Mouse (Mus musculus): ENCODE measurements around the gene Myadml2. TPM values are rescaled to one million over a fixed set of nuclear protein-coding genes. Genes with fewer than 3 reads are reported as not detected.
A peak's percentile ranks its signal among the peaks of the same experiment; 100 is the strongest.

The Myadml2 gene
- polyA plus RNA-seq, 1 experiment, result 0.83 TPM

DNA sequence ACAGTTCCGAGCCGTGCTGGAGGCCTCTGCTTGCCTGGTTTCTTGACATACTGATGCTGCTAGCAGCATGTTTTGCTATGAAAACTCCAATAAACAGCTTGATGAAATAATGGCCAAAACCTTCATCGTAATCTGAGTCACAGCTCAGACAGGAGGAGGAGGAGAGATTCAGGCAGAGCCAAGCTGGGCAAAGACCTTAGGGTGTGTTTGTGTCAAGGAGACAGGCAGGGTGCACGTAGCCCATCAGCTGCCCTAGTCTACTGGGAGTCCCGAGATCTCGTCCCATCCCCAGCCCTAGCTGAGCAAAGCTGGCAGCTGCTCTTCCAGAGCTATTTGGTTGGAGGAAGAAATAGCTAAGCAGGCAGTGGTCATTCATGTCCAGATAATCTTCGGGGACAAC is 42.3 kb downstream of the Myadml2 start:
- H3K27ac ChIP-seq (ENCODE audit: insufficient read depth, low read length), result no peak overlapping the region
- DNase-seq (ENCODE audit: low read depth in 1 of 2, low spot score in 2 of 2), result no peak
- H3K36me3 ChIP-seq (ENCODE audit: control insufficient read depth, insufficient read depth, low read length), result peaks cover 13% of the 10 kb centered on the region
- WGBS, result 91% methylated on average over 7 of the region's 7 CpGs
- H3K4me1 ChIP-seq (ENCODE audit: control insufficient read depth, insufficient read depth, insufficient read length), result no peaks in the 10 kb centered on the region
- no peak overlapping the region for H3K4me3 ChIP-seq (ENCODE audit: extremely low read depth, insufficient read depth, insufficient read length)
- no peaks in the 10 kb centered on the region for H3K27me3 ChIP-seq (ENCODE audit: control insufficient read depth, insufficient read depth, low read length)
- TF ChIP-seq POLR2A (IDR thresholded peaks at IDR 0.05; ENCODE audit: low read depth, low read length) (no peak), CTCF (IDR thresholded peaks at IDR 0.05; ENCODE audit: extremely low read depth, insufficient read depth, insufficient read length, insufficient replicate concordance) (no peak)

DNA sequence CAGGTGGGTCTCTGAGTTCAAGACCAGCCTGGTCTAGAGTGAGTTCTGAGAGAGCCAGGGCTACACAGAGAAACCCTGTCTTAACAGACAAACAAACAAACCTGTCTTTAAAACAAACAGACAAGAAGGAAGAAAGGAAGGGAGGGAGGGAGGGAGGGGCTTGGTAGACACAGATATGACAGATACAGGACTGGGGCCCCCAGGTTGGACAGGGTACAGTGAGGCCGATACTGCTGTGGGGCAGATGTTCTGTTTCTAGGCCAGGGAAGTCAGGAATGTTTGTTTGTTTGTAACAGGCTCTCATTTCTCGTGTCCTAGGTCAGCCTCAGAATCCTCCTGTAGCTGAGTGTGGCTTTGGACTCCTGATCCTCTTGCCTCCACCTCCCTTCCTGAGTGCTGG is 44.4 kb downstream of the Myadml2 start:
- H3K27me3 ChIP-seq (ENCODE audit: control insufficient read depth, insufficient read depth, low read length), result no peaks in the 10 kb centered on the region
- H3K36me3 ChIP-seq (ENCODE audit: control insufficient read depth, insufficient read depth, low read length), result peaks cover 11% of the 10 kb centered on the region
- H3K4me1 ChIP-seq (ENCODE audit: control insufficient read depth, insufficient read depth, insufficient read length), result peaks cover 8% of the 10 kb centered on the region
- H3K27ac ChIP-seq (ENCODE audit: insufficient read depth, low read length), result no peak overlapping the region
- WGBS, result 89% methylated on average over 2 of the region's 2 CpGs
- TF ChIP-seq POLR2A (IDR thresholded peaks at IDR 0.05; ENCODE audit: low read depth, low read length) (no peak), CTCF (IDR thresholded peaks at IDR 0.05; ENCODE audit: extremely low read depth, insufficient read depth, insufficient read length, insufficient replicate concordance) (no peak)
- no peak for DNase-seq (ENCODE audit: low read depth in 1 of 2, low spot score in 2 of 2)
- H3K4me3 ChIP-seq (ENCODE audit: extremely low read depth, insufficient read depth, insufficient read length), result no peak overlapping the region

DNA sequence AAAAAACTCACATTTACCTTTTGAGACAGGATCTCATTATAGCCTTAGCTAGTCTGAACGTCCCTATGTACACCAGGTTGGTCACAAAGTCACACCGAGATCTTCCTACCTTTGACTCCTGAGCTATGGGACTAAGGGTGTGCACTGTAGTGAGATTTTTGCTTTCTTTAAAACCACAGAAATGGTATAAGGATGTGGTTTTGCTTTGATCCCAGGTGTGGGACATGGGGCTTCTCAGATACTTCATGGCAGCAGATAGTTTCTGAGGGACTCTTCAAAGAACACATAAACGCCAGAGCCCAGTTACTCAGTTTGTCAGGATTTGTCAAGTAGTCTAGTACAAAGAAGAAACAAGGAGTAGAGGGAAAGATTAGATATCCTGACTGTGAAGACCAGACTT is 47.2 kb downstream of the Myadml2 start:
- WGBS, result 25% methylated on average over 3 of the region's 3 CpGs
- DNase-seq (ENCODE audit: low read depth in 1 of 2, low spot score in 2 of 2), result no peak
- H3K36me3 ChIP-seq (ENCODE audit: control insufficient read depth, insufficient read depth, low read length), result peaks cover 17% of the 10 kb centered on the region
- TF ChIP-seq POLR2A (IDR thresholded peaks at IDR 0.05; ENCODE audit: low read depth, low read length) (no peak), CTCF (IDR thresholded peaks at IDR 0.05; ENCODE audit: extremely low read depth, insufficient read depth, insufficient read length, insufficient replicate concordance) (no peak)
- H3K4me3 ChIP-seq (ENCODE audit: extremely low read depth, insufficient read depth, insufficient read length), result no peak overlapping the region
- no peak overlapping the region for H3K27ac ChIP-seq (ENCODE audit: insufficient read depth, low read length)
- peaks cover 17% of the 10 kb centered on the region for H3K4me1 ChIP-seq (ENCODE audit: control insufficient read depth, insufficient read depth, insufficient read length)
- no peaks in the 10 kb centered on the region for H3K27me3 ChIP-seq (ENCODE audit: control insufficient read depth, insufficient read depth, low read length)

DNA sequence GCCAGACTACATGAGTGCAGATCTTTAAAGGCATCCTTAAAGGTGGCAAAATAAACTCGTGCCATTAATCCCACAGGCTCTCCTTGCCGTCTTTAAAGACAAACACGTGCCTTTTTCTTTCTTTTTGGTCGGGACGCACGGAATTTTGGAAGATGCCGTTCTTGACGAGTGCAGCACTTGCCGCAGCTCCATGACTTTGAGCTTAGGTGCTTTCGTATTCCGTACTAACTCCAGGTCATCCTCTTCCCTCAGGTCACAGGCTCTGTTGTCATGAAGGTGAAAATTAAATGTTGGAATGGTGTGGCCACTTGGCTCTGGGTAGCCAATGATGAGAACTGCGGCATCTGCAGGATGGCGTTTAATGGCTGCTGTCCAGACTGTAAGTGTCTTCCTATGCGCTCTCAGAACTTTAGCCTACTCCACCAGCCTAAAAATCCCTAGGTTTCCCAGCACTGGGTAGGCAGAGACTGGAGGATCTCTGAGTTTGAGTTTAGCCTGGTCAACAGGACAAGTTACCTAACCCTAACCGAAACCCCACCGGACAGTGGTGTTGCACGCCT is 48.9 kb downstream of the Myadml2 start:
- 53% methylated on average over 17 of the region's 17 CpGs for whole genome bisulfite sequencing
- Histone ChIP-seq H3K4me3 (ENCODE audit: extremely low read depth, insufficient read depth, insufficient read length) (peak overlapping the region; percentile 84), H3K4me1 (ENCODE audit: control insufficient read depth, insufficient read depth, insufficient read length) (peaks cover 17% of the 10 kb centered on the region), H3K27ac (ENCODE audit: insufficient read depth, low read length) (peak overlapping the region; percentile 84), H3K27me3 (ENCODE audit: control insufficient read depth, insufficient read depth, low read length) (no peaks in the 10 kb centered on the region), H3K36me3 (ENCODE audit: control insufficient read depth, insufficient read depth, low read length) (peaks cover 24% of the 10 kb centered on the region)
- no peak for DNase-seq (ENCODE audit: low read depth in 1 of 2, low spot score in 2 of 2)
- no peak for TF ChIP-seq CTCF (IDR thresholded peaks at IDR 0.05; ENCODE audit: extremely low read depth, insufficient read depth, insufficient read length, insufficient replicate concordance)
- no peak for TF ChIP-seq POLR2A (IDR thresholded peaks at IDR 0.05; ENCODE audit: low read depth, low read length)

DNA sequence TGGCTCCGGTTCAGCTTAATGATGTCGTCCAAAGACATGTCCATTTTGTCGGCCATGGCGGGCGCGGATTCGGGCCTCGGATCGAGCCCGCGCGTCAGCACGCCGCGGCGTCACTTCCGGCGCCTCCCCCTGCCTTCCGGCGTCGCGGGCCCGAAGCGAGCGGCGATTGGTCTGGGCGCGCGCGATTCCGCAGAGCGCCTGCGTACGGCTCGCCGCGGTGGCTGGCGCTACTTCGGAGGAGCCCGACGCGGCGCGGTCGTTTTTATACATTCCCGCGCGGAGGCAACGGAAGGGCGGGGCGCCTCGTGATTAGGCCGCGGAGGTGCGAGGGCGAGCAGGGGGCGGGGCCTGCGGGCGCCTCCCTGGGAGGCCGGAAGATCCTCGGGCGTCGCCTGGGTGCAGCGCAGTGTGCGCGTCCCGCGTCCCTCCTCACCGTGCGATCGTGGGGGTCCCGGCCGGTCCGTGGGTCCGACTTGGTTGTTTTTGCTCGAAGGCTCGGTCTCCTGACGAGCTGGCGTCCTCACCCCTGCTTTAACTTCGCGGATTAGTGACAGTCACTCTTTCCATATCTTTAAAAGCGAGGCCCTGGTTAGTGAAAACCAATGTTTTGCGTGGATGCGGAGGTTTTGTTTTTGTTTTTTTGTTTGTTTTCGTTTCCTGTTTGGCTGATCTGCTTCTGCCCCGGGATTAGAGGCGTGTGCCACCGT is 49.5 kb downstream of the Myadml2 start, which contains the start of the genes Alyref and Anapc11:
TSS of gene Alyref (minus strand) at position 83 of the 707 bp plus-strand sequence.
TSS of gene Anapc11 (plus strand) at position 139 of the 707 bp plus-strand sequence.
- H3K27me3 ChIP-seq (ENCODE audit: control insufficient read depth, insufficient read depth, low read length), result no peaks in the 10 kb centered on the region
- H3K27ac ChIP-seq (ENCODE audit: insufficient read depth, low read length), result peak within 1 kb of the TSS; percentile 84
- peak; percentile 78 for TF ChIP-seq POLR2A (IDR thresholded peaks at IDR 0.05; ENCODE audit: low read depth, low read length)
- no peak for TF ChIP-seq CTCF (IDR thresholded peaks at IDR 0.05; ENCODE audit: extremely low read depth, insufficient read depth, insufficient read length, insufficient replicate concordance)
- H3K4me3 ChIP-seq (ENCODE audit: extremely low read depth, insufficient read depth, insufficient read length), result peak within 1 kb of the TSS; percentile 84
- WGBS, result under 1% methylated on average over 87 of the region's 88 CpGs
- H3K36me3 ChIP-seq (ENCODE audit: control insufficient read depth, insufficient read depth, low read length), result peaks cover 28% of the 10 kb centered on the region
- peaks cover 17% of the 10 kb centered on the region for H3K4me1 ChIP-seq (ENCODE audit: control insufficient read depth, insufficient read depth, insufficient read length)
- DNase-seq (ENCODE audit: low read depth in 1 of 2, low spot score in 2 of 2), result peak; percentile 91 to 93

DNA sequence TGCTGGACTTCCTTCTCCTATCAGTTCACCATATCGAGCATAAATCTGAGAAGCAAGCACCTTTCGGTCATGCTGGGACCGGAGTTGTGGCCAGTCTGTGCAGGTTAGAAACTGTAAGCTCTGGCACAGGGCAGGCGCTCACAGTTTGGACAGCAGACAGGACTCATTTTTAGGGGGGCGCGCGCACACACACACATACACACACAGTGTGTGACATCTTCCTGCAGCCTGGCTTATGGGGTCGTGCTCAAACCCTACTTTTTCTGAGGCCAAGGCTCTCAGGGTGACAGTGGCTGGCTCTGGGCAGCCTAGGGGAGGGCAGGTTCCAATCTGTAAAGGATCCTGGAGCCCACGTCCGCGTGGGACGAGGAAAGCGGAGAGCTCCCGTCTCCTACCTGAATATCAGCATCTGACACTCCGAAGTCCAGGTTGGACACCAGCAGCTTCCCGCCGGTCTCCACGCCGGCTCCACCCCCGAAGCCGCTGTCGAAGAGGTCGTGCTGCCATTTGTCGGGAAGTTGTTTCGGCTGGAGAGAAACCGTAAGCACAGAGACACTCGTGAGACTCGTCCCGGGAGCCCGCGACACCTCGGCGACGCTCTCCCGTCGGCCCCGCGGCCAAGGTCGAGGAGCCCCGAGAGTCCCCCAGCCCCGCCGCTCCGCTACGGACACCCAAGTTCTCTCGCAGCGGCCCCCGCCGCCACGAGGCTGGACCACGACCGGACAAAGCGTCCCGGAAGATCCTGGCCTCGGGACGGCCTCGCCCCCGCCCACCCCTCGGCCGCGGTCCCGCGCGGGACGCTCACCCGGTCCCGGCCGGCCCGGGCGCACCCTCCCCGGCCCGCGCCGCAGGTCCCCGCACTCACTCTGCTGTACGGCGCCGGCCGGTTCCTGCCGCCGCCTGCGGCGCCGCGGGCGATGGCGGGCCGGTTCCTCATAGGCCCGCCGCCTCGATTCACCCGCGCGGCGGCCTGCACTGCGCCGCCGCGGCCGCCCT is 50.4 kb downstream of the Myadml2 start:
- Histone ChIP-seq H3K4me3 (ENCODE audit: extremely low read depth, insufficient read depth, insufficient read length) (peak overlapping the region; percentile 84), H3K36me3 (ENCODE audit: control insufficient read depth, insufficient read depth, low read length) (peaks cover 31% of the 10 kb centered on the region), H3K4me1 (ENCODE audit: control insufficient read depth, insufficient read depth, insufficient read length) (peaks cover 17% of the 10 kb centered on the region), H3K27me3 (ENCODE audit: control insufficient read depth, insufficient read depth, low read length) (no peaks in the 10 kb centered on the region), H3K27ac (ENCODE audit: insufficient read depth, low read length) (peak overlapping the region; percentile 71)
- no peak for DNase-seq (ENCODE audit: low read depth in 1 of 2, low spot score in 2 of 2)
- WGBS, result 4% methylated on average over 97 of the region's 99 CpGs
- TF ChIP-seq CTCF (IDR thresholded peaks at IDR 0.05; ENCODE audit: extremely low read depth, insufficient read depth, insufficient read length, insufficient replicate concordance) (no peak), POLR2A (IDR thresholded peaks at IDR 0.05; ENCODE audit: low read depth, low read length) (no peak)

Other genes starting within 250 kb of the Myadml2 start
- 25.3 and 31.0 TPM in 2 replicates for gene Nploc4, start 210.4 kb downstream of the Myadml2 start, polyA plus RNA-seq (2012; rRNA removed)
- gene Tspan10, start 205.5 kb downstream of the Myadml2 start, polyA plus RNA-seq (2012; rRNA removed), result 7.9 and 9.1 TPM in 2 replicates
- gene Pde6g, start 194.7 kb downstream of the Myadml2 start, polyA plus RNA-seq (2012; rRNA removed), result 0.14 and 0.35 TPM in 2 replicates
- 9.1 and 11.0 TPM in 2 replicates for gene Oxld1, start 190.1 kb downstream of the Myadml2 start, polyA plus RNA-seq (2012; rRNA removed)
- gene Ccdc137, start 190.0 kb downstream of the Myadml2 start, polyA plus RNA-seq (2012; rRNA removed), result 11.2 TPM in 2 replicates
- gene Arl16, start 180.6 kb downstream of the Myadml2 start, polyA plus RNA-seq (2012; rRNA removed), result 13.2 and 14.4 TPM in 2 replicates
- gene Mrpl12, start 163.5 kb downstream of the Myadml2 start, polyA plus RNA-seq (2012; rRNA removed), result 55.1 and 55.7 TPM in 2 replicates
- 36.5 and 48.1 TPM in 2 replicates for gene Slc25a10, start 156.3 kb downstream of the Myadml2 start, polyA plus RNA-seq (2012; rRNA removed)
- gene Gcgr, start 117.5 kb downstream of the Myadml2 start, polyA plus RNA-seq (2012; rRNA removed), result 0.30 and 0.36 TPM in 2 replicates
- gene Mcrip1, start 98.4 kb downstream of the Myadml2 start, polyA plus RNA-seq (2012; rRNA removed), result 79.9 and 99.4 TPM in 2 replicates
- not detected in 2 replicates for gene Ppp1r27, start 97.0 kb downstream of the Myadml2 start, polyA plus RNA-seq (2012; rRNA removed)
- 76.8 and 79.2 TPM in 2 replicates for gene P4hb, start 74.9 kb downstream of the Myadml2 start, polyA plus RNA-seq (2012; rRNA removed)
- gene Arhgdia, start 66.5 kb downstream of the Myadml2 start, polyA plus RNA-seq (2012; rRNA removed), result 620 and 856 TPM in 2 replicates
- gene Alyref, start 49.8 kb downstream of the Myadml2 start, polyA plus RNA-seq (2012; rRNA removed), result 22.1 and 27.2 TPM in 2 replicates
- gene Anapc11, start 49.7 kb downstream of the Myadml2 start, polyA plus RNA-seq (2012; rRNA removed), result 80.1 and 101 TPM in 2 replicates
- 4.4 and 5.5 TPM in 2 replicates for gene Npb, start 39.7 kb downstream of the Myadml2 start, polyA plus RNA-seq (2012; rRNA removed)
- 139 and 165 TPM in 2 replicates for gene Pcyt2, start 30.2 kb downstream of the Myadml2 start, polyA plus RNA-seq (2012; rRNA removed)
- 119 and 139 TPM in 2 replicates for gene Sirt7, start 22.9 kb downstream of the Myadml2 start, polyA plus RNA-seq (2012; rRNA removed)
- gene Mafg, start 14.6 kb downstream of the Myadml2 start, polyA plus RNA-seq (2012; rRNA removed), result 29.9 and 31.3 TPM in 2 replicates
- gene Pycr1, start 4.4 kb downstream of the Myadml2 start, polyA plus RNA-seq (2012; rRNA removed), result 7.5 and 8.7 TPM in 2 replicates
- gene Notum, start 13.0 kb upstream of the Myadml2 start, polyA plus RNA-seq (2012; rRNA removed), result 0.08 and 0.38 TPM in 2 replicates
- 84.5 and 89.1 TPM in 2 replicates for gene Aspscr1, start 24.8 kb upstream of the Myadml2 start, polyA plus RNA-seq (2012; rRNA removed)
- gene Cenpx, start 65.6 kb upstream of the Myadml2 start, polyA plus RNA-seq (2012; rRNA removed), result 44.1 and 52.2 TPM in 2 replicates
- 33.5 and 34.9 TPM in 2 replicates for gene Lrrc45, start 65.8 kb upstream of the Myadml2 start, polyA plus RNA-seq (2012; rRNA removed)
- 3.0 and 4.9 TPM in 2 replicates for gene Rac3, start 73.3 kb upstream of the Myadml2 start, polyA plus RNA-seq (2012; rRNA removed)
- 39.1 and 49.3 TPM in 2 replicates for gene Dcxr, start 79.1 kb upstream of the Myadml2 start, polyA plus RNA-seq (2012; rRNA removed)
- 5.3 and 5.8 TPM in 2 replicates for gene Cbr2, start 84.0 kb upstream of the Myadml2 start, polyA plus RNA-seq (2012; rRNA removed)
- 0.67 and 0.84 TPM in 2 replicates for gene Hmga1b, start 114.6 kb upstream of the Myadml2 start, polyA plus RNA-seq (2012; rRNA removed)
- 27.5 and 32.9 TPM in 2 replicates for gene Rfng, start 136.0 kb upstream of the Myadml2 start, polyA plus RNA-seq (2012; rRNA removed)
- gene Gps1, start 136.1 kb upstream of the Myadml2 start, polyA plus RNA-seq (2012; rRNA removed), result 84.9 and 88.9 TPM in 2 replicates
- 35.0 and 39.4 TPM in 2 replicates for gene Dus1l, start 148.2 kb upstream of the Myadml2 start, polyA plus RNA-seq (2012; rRNA removed)
- 151 and 179 TPM in 2 replicates for gene Fasn, start 176.4 kb upstream of the Myadml2 start, polyA plus RNA-seq (2012; rRNA removed)